Mouse (Mus musculus): Measurements from ENCODE around the gene Rec8. TPM values are rescaled to one million over a fixed set of nuclear protein-coding genes. Genes with fewer than 3 reads are reported as not detected.

Gene Rec8
- total RNA-seq, 2 experiments from 2014 or later, result 1.2 to 2.7 TPM

Other genes starting within 250 kb of the Rec8 start
- gene Dhrs4, start 139.3 kb upstream of the Rec8 start, total RNA-seq (2021), result 10 to 100 TPM; 20.7 to 22.1 TPM
- 10 to 100 TPM; 47.0 to 66.6 TPM for gene Carmil3, start 127.4 kb upstream of the Rec8 start, total RNA-seq (2021)
- gene Cpne6, start 107.6 kb upstream of the Rec8 start, total RNA-seq (2021), result 100 to 1,000 TPM; 664 to 669 TPM
- 1 to 10 TPM; 2.1 to 2.2 TPM for gene Nrl, start 93.1 kb upstream of the Rec8 start, total RNA-seq (2021)
- 10 to 100 TPM; 37.2 to 37.8 TPM for gene Pck2, start 77.8 kb upstream of the Rec8 start, total RNA-seq (2021)
- 10 to 100 TPM; 72.7 to 86.4 TPM for gene Dcaf11, start 58.0 kb upstream of the Rec8 start, total RNA-seq (2021)
- under 1 TPM; 0.89 to 0.92 TPM for gene A730061H03Rik, start 57.6 kb upstream of the Rec8 start, total RNA-seq (2021)
- not detected for gene Fitm1, start 42.4 kb upstream of the Rec8 start, total RNA-seq (2021)
- gene Psme1, start 39.9 kb upstream of the Rec8 start, total RNA-seq (2021), result 10 to 100 TPM; 49.3 to 56.6 TPM
- 10 to 100 TPM; 47.2 to 56.6 TPM for gene Emc9, start 32.7 kb upstream of the Rec8 start, total RNA-seq (2021)
- gene Psme2, start 26.9 kb upstream of the Rec8 start, total RNA-seq (2021), result 10 to 100 TPM; 47.9 to 55.6 TPM
- gene Rnf31, start 26.3 kb upstream of the Rec8 start, total RNA-seq (2021), result 10 to 100 TPM; 36.4 to 41.9 TPM
- gene Irf9, start 14.5 kb upstream of the Rec8 start, total RNA-seq (2021), result 10 to 100 TPM in 1 of 2 experiments, 1 to 10 TPM in 1; 9.6 to 12.2 TPM
- 100 to 1,000 TPM; 118 to 121 TPM for gene Ipo4, start 17.9 kb downstream of the Rec8 start, total RNA-seq (2021)
- 1 to 10 TPM; 2.1 to 6.3 TPM for gene Gm49378, start 19.9 kb downstream of the Rec8 start, total RNA-seq (2021)
- gene Tm9sf1, start 25.8 kb downstream of the Rec8 start, total RNA-seq (2021), result 10 to 100 TPM; 42.2 to 49.7 TPM
- gene Tssk4, start 32.1 kb downstream of the Rec8 start, total RNA-seq (2021), result under 1 TPM; 0.71 to 0.94 TPM
- 10 to 100 TPM; 49.2 to 50.4 TPM for gene Mdp1, start 42.5 kb downstream of the Rec8 start, total RNA-seq (2021)
- gene Gmpr2, start 53.9 kb downstream of the Rec8 start, total RNA-seq (2021), result 10 to 100 TPM; 26.8 to 29.3 TPM
- 100 to 1,000 TPM; 303 to 311 TPM for gene Nedd8, start 54.1 kb downstream of the Rec8 start, total RNA-seq (2021)
- gene Tinf2, start 63.8 kb downstream of the Rec8 start, total RNA-seq (2021), result 10 to 100 TPM; 14.0 to 14.9 TPM
- under 1 TPM; 0.17 to 0.23 TPM for gene Tgm1, start 95.9 kb downstream of the Rec8 start, total RNA-seq (2021)
- gene Rabggta, start 104.2 kb downstream of the Rec8 start, total RNA-seq (2021), result 10 to 100 TPM; 40.1 to 45.0 TPM
- 10 to 100 TPM; 78.3 to 94.9 TPM for gene Dhrs1, start 127.7 kb downstream of the Rec8 start, total RNA-seq (2021)
- 10 to 100 TPM; 13.4 to 13.6 TPM for gene Nop9, start 127.7 kb downstream of the Rec8 start, total RNA-seq (2021)
- 1 to 10 TPM; 1.4 to 2.1 TPM for gene Cideb, start 140.4 kb downstream of the Rec8 start, total RNA-seq (2021)
- gene Ltb4r2, start 143.4 kb downstream of the Rec8 start, total RNA-seq (2021), result under 1 TPM; 0.10 to 0.19 TPM
- gene Ltb4r1, start 147.9 kb downstream of the Rec8 start, total RNA-seq (2021), result under 1 TPM in 1 of 2 experiments, not detected in 1; 0.32 TPM
- 1 to 10 TPM; 3.9 to 5.9 TPM for gene Adcy4, start 166.1 kb downstream of the Rec8 start, total RNA-seq (2021)
- 1 to 10 TPM in 1 of 2 experiments, under 1 TPM in 1; 0.61 to 1.2 TPM for gene Ripk3, start 170.8 kb downstream of the Rec8 start, total RNA-seq (2021)
- gene Nfatc4, start 205.1 kb downstream of the Rec8 start, total RNA-seq (2021), result 1 to 10 TPM; 1.6 to 3.9 TPM
- gene Nynrin, start 236.0 kb downstream of the Rec8 start, total RNA-seq (2021), result 10 to 100 TPM in 1 of 2 experiments, 1 to 10 TPM in 1; 8.5 to 10.7 TPM

All from layer of hippocampus, postnatal 25 days (tissue).